Mouse (Mus musculus) G1E (cell line): ENCODE measurements around the gene Gadd45b. TPM values are rescaled to one million over a fixed set of nuclear protein-coding genes. Genes with fewer than 3 reads are reported as not detected.

Experiments
- ATAC-seq: 2 replicates; pipeline ENCODE4 v1.8.0; 2016; ENCODE audit warnings: mild to moderate bottlenecking; ENCODE audit not compliant: insufficient number of reproducible peaks, poor library complexity, low FRiP score, severe bottlenecking; ENCODE audit errors: extremely low read depth
- DNase-seq: peaks from one replicate; pipeline ENCODE4 v3.0.0; 2012; ENCODE audit warnings: low spot score
- H3K27me3 ChIP-seq: 2 replicates; pipeline ENCODE4 v1.6.1; 2012; ENCODE audit warnings: mild to moderate bottlenecking, low read length, inconsistent platforms; ENCODE audit not compliant: insufficient read depth
- H3K36me3 ChIP-seq: replicated peaks from 2 replicates; pipeline ENCODE3; 2012; ENCODE audit warnings: mild to moderate bottlenecking, inconsistent platforms
- H3K4me1 ChIP-seq: 2 replicates; pipeline ENCODE4 v1.6.1; 2012; ENCODE audit warnings: low read depth, low read length, inconsistent platforms, mixed read lengths; ENCODE audit not compliant: insufficient read depth
- H3K4me3 ChIP-seq: 2 replicates; pipeline ENCODE4 v1.5.1; 2012; ENCODE audit warnings: low read depth, mild to moderate bottlenecking, inconsistent platforms, low read length, moderate library complexity, mixed read lengths
- H3K9me3 ChIP-seq: replicated peaks from 2 replicates; pipeline ENCODE4 v1.6.1; 2012; ENCODE audit warnings: inconsistent platforms
- CTCF ChIP-seq: IDR thresholded peaks from 2 replicates; pipeline ENCODE4 v1.5.1; 2012; ENCODE audit warnings: low read depth, low read length, inconsistent platforms, mixed read lengths
- GATA1 ChIP-seq: IDR thresholded peaks from 2 replicates; pipeline ENCODE4 v1.6.1; 2012; ENCODE audit warnings: borderline replicate concordance, low read length, inconsistent platforms, mixed read lengths
- GATA2 ChIP-seq: IDR thresholded peaks from 2 replicates; pipeline ENCODE4 v1.6.1; 2012; ENCODE audit warnings: low read depth, low read length, inconsistent platforms, borderline replicate concordance
- POLR2AphosphoS5 ChIP-seq: IDR thresholded peaks from 2 replicates; pipeline ENCODE4 v1.6.1; 2012; ENCODE audit warnings: low read depth, low read length, inconsistent platforms; ENCODE audit not compliant: insufficient replicate concordance
- TAL1 ChIP-seq: conservative IDR thresholded peaks from 2 replicates; pipeline ENCODE4 v1.6.1; 2012; ENCODE audit warnings: low read depth, low read length, inconsistent platforms, mixed read lengths
- polyA plus RNA-seq: library from polyadenylated mRNA; stranded (reverse); fragments of >175 nt; gene quantifications from 2 replicates; pipeline ENCODE4 v1.2.3, GENCODE M21; 2012
- total RNA-seq, 2 experiments: library from RNA; stranded (forward) in 1 of 2; stranded (reverse) in 1 of 2; fragments of 200-1000 nt in 1 of 2; fragments of >200 nt in 1 of 2; fragmentation: Nextera tagmentation in 1 of 2; gene quantifications; 2 replicates each; pipeline ENCODE4 v1.2.3; 2014 to 2017

Gadd45b gene
- total and polyA plus RNA-seq, 3 experiments, result 1.1 to 5.7 (median 3.7) TPM

DNA sequence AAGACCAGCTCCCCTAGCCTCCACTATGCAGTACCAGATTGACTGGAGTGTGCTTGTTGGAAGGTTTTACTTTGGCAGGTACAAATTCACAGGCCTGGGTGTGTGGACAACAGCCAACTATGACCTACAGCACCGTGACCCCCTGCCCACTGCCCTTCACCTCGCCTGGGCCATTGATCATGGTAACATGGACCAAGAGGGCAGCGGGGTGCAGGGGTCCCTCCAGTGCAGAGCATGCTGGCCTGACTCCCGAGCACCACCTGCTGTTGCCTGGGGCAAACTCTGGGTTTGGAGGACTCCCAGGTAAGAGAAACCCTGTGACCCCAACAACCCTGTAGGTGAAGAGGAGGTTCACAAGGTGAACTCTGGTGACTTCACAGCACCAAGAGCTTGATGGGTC, 27.9 kb downstream of the Gadd45b start:
- DNase-seq (no peak), ATAC-seq (no peak)
- Histone ChIP-seq H3K4me3 (no peak overlapping the region), H3K4me1 (peaks cover 13% of the 10 kb centered on the region), H3K9me3 (no peaks in the 10 kb centered on the region), H3K36me3 (no peaks in the 10 kb centered on the region), H3K27me3 (peaks cover 41% of the 10 kb centered on the region)
- no peak for TF ChIP-seq TAL1

DNA sequence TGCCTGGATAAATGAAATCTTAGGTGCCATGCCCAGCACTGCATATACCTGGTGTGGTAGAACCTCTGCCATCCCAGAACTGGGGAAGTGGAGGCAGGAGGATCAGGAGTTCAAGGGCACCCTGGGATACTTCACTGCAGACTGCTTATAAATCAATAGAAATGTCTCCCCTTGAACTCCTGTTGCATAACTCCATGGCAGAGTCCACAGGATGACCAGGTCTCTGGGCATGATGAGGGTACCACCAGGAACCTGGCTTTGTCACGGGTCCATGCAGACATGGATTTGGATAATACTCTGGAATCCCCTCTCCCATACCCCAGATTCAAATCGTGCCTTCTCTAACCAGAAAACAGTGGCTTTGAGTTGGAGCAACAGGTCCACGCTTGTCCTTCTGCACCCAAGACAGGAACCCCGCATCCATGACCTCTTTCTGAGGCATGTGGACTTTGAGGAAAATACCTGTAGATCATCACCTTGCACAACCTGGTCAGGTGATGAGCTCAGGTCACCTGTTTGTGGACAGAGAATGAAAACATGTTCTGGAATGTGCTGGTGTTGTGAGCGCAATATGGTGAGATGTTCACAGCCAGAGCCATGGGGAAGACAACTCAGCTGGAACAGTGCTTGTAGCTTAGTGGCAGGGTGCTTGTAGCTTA, 29.2 kb downstream of the Gadd45b start:
- TF ChIP-seq CTCF (no peak), GATA2 (no peak), GATA1 (no peak), POLR2AphosphoS5 (no peak), TAL1 (no peak)
- peaks cover 12% of the 10 kb centered on the region for H3K4me1 ChIP-seq
- no peak overlapping the region for H3K4me3 ChIP-seq
- H3K27me3 ChIP-seq, result peaks cover 46% of the 10 kb centered on the region
- no peaks in the 10 kb centered on the region for H3K9me3 ChIP-seq
- no peak for ATAC-seq
- H3K36me3 ChIP-seq, result no peaks in the 10 kb centered on the region
- no peak for DNase-seq

DNA sequence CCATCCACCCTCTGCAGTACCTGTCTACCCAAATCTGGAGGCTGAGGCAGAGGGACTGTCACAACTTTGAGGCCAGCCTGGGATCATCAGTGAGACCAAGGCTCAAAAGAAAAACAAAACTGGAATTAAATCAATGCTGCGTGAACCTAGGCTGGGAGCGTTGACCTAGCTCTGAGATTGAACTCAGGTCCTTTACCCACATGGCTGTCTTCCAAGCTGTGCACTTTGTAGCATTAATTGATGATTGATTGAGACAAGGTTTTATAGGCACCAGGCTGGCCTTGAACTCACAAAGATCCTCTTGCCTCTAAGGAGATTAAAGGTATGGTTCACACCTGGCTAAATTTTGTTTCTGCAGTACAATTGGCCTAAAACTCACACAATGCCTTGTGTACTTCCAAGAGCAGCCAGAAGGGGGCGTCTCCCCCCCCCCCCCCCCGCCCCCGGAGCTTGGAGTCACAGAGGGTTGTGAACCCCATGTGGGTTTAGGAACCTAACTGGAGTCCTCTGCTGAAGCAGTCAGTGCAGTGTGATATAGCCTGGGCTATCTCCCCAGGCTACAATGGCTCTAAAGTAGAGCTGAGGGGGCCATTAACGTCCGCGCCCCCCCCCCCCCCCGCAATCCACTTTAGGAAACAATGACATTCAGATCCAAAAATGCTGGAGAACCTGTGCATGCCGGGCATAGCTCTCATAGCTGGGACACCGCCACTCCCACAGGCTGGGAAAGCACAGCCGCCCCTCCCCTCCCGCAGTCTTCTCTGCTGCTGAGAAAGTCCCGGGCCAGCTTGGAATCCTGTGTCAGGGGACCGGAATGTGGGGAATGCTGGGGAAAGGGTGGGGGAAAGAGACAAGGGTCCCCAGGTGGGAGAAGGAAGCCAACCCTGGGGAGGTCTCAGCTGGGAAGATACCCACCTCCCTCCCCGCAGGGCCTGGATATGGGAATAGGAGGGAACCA, 31.0 kb downstream of the Gadd45b start:
- TF ChIP-seq CTCF (peak; percentile 31; the same call in 1 of the 2 replicates), POLR2AphosphoS5 (no peak), GATA1 (no peak), GATA2 (no peak), TAL1 (no peak)
- H3K9me3 ChIP-seq, result no peaks in the 10 kb centered on the region
- H3K36me3 ChIP-seq, result no peaks in the 10 kb centered on the region
- peaks cover 45% of the 10 kb centered on the region for H3K27me3 ChIP-seq
- DNase-seq, result no peak
- H3K4me3 ChIP-seq, result no peak overlapping the region
- H3K4me1 ChIP-seq, result peaks cover 5% of the 10 kb centered on the region; the same call in 1 of the 2 replicates
- no peak for ATAC-seq

DNA sequence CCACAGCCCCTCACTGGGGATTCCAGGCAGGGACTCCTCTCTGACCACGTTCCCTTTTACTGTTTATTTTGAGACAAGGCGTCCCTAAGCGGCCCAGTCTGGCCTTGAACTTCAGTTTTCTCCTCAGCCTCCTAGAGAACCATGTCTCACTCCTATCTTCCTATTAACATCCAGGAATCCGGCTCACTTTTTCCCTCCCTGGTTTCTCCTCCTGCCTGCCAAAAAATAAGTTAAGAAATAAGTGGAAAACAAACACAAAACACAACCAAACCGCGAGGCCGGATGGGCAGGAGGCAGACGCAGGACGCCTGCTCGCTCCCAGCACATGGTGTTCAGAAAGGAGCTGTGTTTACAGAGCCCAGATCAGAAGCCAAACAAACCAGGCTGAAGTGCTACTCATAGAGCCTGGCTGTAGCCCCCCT, 32.2 kb downstream of the Gadd45b start:
- peaks cover 52% of the 10 kb centered on the region for H3K27me3 ChIP-seq
- DNase-seq, result no peak
- H3K9me3 ChIP-seq, result no peaks in the 10 kb centered on the region
- no peaks in the 10 kb centered on the region for H3K4me1 ChIP-seq
- TF ChIP-seq GATA1, result no peak
- no peak for TF ChIP-seq POLR2AphosphoS5
- no peak for TF ChIP-seq CTCF
- no peak for TF ChIP-seq TAL1
- no peak for TF ChIP-seq GATA2
- no peak for ATAC-seq
- H3K36me3 ChIP-seq, result no peaks in the 10 kb centered on the region
- no peak overlapping the region for H3K4me3 ChIP-seq

DNA sequence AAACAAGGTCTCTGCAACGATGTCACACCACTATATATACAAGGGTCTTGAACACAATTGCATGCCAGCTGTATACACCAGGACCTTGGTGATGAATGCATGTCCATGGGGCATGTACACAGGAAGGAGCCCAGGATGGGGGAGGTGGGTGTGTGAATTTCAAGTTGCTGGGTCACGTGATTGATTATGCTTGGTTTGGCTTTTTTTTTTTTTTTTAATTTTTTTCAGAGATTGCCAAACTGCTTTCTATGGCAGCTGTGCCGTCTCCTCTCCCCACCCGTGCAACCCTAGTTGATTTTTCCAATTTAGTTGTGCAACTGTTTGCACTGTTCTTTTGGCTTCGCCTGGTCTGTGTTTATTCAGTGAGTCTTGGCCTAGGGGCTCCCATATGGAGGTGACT, 32.7 kb downstream of the Gadd45b start:
- DNase-seq, result no peak
- Histone ChIP-seq H3K36me3 (no peaks in the 10 kb centered on the region), H3K4me1 (no peaks in the 10 kb centered on the region), H3K4me3 (no peak overlapping the region), H3K27me3 (peaks cover 56% of the 10 kb centered on the region), H3K9me3 (no peaks in the 10 kb centered on the region)
- TF ChIP-seq GATA2 (no peak), POLR2AphosphoS5 (no peak), TAL1 (no peak), GATA1 (no peak), CTCF (no peak)
- no peak for ATAC-seq
